Mouse (Mus musculus) adrenal gland, postnatal 25 days (tissue): ENCODE data around the gene Slc24a4. TPM values are rescaled to one million over a fixed set of nuclear protein-coding genes. Genes with fewer than 3 reads are reported as not detected.
"Not testable (repeated sequence)": the region's sequence is repeated elsewhere in the genome, so short reads cannot be mapped to it uniquely, and the experiment has no call there.

ENCODE experiments used
- DNase-seq: peaks from one replicate; pipeline ENCODE4 v3.0.0; 2021; ENCODE audit warnings: mixed read lengths
- total RNA-seq: library from RNA; stranded (reverse); gene quantifications from 2 replicates; pipeline ENCODE4 v1.2.3, GENCODE M21; 2021

Slc24a4 gene
- total RNA-seq, 1 experiment from 2014 or later, result 1.2 TPM

- DNase-seq, result no peak
These were observed 38.2 kb downstream of the Slc24a4 start for GRCm38 (mm10) chr12:102166691-102167261.

- no peak for DNase-seq
These were observed 38.8 kb downstream of the Slc24a4 start for GRCm38 (mm10) chr12:102167302-102167701.

- DNase-seq, result peak; percentile 37
These were observed 44.2 kb downstream of the Slc24a4 start for GRCm38 (mm10) chr12:102172746-102173145.

GRCm38 (mm10) chr12:102173345-102173744 is 44.8 kb downstream of the Slc24a4 start:
- DNase-seq, result no peak

- no peak for DNase-seq
These were observed 52.0 kb downstream of the Slc24a4 start for GRCm38 (mm10) chr12:102180371-102181074.

- peak; percentile 60 for DNase-seq
These were observed 53.3 kb downstream of the Slc24a4 start for GRCm38 (mm10) chr12:102181799-102182357.

- no peak for DNase-seq
These were observed 54.1 kb downstream of the Slc24a4 start for GRCm38 (mm10) chr12:102182621-102183020.

GRCm38 (mm10) chr12:102183201-102183600 is 54.7 kb downstream of the Slc24a4 start:
- no peak for DNase-seq

GRCm38 (mm10) chr12:102190820-102191219 is 62.3 kb downstream of the Slc24a4 start:
- DNase-seq, result no peak

- DNase-seq, result no peak
These were observed 73.0 kb downstream of the Slc24a4 start for GRCm38 (mm10) chr12:102201516-102201915.

GRCm38 (mm10) chr12:102202901-102203300 is 74.4 kb downstream of the Slc24a4 start:
- no peak for DNase-seq

GRCm38 (mm10) chr12:102206471-102206870 is 77.9 kb downstream of the Slc24a4 start:
- DNase-seq, result no peak

GRCm38 (mm10) chr12:102207245-102207644 is 78.7 kb downstream of the Slc24a4 start:
- DNase-seq, result no peak

GRCm38 (mm10) chr12:102210801-102211200 is 82.3 kb downstream of the Slc24a4 start:
- DNase-seq, result no peak

- no peak for DNase-seq
These were observed 94.9 kb downstream of the Slc24a4 start for GRCm38 (mm10) chr12:102223404-102223803.

GRCm38 (mm10) chr12:102224112-102224511 is 95.6 kb downstream of the Slc24a4 start:
- not testable (repeated sequence) for DNase-seq

- DNase-seq, result no peak
These were observed 96.6 kb downstream of the Slc24a4 start for GRCm38 (mm10) chr12:102225165-102225564.

GRCm38 (mm10) chr12:102235551-102235950 is 107.0 kb downstream of the Slc24a4 start:
- no peak for DNase-seq

GRCm38 (mm10) chr12:102236317-102236716 is 107.8 kb downstream of the Slc24a4 start:
- DNase-seq, result no peak

- DNase-seq, result no peak
These were observed 113.7 kb downstream of the Slc24a4 start for GRCm38 (mm10) chr12:102242076-102242722.

GRCm38 (mm10) chr12:102243915-102244314 is 115.4 kb downstream of the Slc24a4 start:
- no peak for DNase-seq

- DNase-seq, result no peak
These were observed 117.7 kb downstream of the Slc24a4 start for GRCm38 (mm10) chr12:102246226-102246625.

- no peak for DNase-seq
These were observed 119.6 kb downstream of the Slc24a4 start for GRCm38 (mm10) chr12:102248104-102248503.
